Mouse (Mus musculus) cerebellum, postnatal 36 days (tissue): ENCODE results near the gene Mapkap1.
"Not testable (repeated sequence)": the region's sequence is repeated elsewhere in the genome, so short reads cannot be mapped to it uniquely, and the experiment has no call there.

Experiments
- DNase-seq, 2 experiments: peaks; one replicate each; pipeline ENCODE4 v3.0.0; 2021 to 2022; ENCODE audit warnings: mixed read lengths in 2 of 2

Mapkap1 gene

DNA sequence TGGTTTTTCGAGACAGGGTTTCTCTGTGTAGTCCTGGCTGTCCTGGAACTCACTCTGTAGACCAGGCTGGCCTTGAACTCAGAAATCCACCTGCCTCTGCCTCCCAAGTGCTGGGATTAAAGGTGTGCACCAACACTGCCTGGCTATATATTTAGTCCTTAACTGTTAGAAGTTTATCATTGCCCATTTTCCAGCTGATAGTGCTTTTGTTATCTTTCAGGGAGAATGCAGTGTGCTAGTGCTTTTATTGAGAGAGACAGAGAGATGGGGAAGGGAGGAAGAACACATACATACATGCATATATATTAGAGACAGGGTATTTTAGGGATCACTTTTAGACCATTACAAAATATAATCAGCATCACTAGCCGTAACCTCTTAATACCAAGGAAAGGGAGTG is 26.3 kb downstream of the Mapkap1 start:
- not testable (repeated sequence) for DNase-seq

DNA sequence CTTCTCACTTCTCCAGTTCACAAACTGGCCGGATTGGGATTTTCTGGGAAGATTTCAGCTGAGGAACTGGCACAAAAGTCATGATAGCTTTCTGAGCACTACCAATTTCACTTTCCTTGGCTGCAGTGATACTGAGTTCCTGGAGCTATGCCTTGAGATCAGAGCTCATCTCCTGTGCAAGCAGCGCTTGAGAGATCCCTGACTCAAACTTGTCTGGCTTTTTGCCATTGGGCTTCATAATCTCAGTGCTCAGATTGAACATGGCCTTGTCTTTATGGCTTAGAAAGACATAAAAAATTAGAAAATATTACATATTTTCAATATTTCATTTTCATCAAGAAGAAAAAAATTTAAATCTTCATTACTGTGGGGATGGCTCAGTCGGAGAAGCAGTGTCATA is 29.8 kb downstream of the Mapkap1 start:
- DNase-seq: no peak

DNA sequence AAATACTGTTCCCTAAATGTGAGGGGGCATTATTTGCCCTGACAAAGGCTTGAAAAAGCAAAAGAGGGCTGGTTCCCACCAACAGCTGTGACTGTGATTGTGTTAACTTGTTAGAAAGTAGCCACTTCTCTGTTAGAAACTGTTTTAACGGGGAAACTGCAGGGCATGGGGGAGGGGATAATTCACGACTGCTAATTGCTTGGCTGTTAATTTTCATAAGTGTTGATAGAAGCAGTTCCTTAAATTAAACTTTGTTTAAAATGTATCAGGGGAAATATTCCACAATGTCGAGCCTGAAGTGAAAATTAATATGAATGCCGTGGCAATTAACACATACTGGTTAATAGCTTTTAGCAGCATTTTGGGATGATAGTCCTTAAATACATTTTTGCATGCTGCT is 42.2 kb downstream of the Mapkap1 start:
- DNase-seq: no peak

DNA sequence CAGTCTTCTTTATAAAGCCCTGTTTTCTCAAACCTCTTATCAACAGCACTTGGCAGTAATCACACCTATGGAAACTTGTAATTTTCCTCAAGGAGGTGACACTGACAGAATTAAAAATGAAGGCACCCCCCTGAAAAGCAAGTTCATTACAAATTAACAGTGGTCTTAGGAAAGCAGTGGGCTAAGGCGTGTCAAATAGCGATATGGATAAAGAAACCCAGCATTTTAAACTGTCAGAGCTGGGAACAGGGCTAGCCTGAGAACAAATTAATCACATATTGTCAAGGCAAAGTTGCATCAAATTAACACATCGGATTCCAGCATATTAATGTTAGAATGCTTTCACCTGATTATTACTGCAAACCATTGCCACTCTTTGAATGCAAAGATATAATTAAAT is 55.9 kb downstream of the Mapkap1 start:
- no peak for DNase-seq

DNA sequence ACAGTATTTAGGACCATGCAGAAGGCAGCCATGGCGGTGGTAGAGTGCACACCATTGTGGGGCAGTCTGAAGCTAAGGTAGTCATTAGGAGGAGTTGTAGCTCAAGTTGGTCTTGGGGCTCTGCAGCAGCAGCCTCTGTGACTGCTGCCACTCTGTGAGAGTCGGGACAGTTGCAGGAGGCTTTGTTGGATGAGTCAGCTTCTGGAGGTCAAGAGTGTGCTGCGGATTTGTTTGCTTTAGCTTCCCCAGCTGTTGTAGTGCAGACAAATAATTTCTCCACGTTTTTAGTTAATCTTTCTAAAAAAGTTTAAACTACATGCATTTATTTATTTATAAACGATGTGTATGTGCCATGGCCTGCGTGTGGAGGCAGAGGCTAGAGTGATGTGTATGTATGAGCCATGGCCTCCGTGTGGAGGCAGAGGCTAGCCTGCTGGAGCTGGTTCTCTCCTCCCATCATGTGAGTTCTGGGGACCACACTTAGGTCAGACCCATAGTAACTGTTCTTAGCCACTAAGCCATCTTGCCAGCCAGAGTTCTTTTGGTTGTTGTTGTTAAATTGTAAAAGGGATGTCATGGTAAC is 62.1 kb downstream of the Mapkap1 start:
- DNase-seq: no peak

DNA sequence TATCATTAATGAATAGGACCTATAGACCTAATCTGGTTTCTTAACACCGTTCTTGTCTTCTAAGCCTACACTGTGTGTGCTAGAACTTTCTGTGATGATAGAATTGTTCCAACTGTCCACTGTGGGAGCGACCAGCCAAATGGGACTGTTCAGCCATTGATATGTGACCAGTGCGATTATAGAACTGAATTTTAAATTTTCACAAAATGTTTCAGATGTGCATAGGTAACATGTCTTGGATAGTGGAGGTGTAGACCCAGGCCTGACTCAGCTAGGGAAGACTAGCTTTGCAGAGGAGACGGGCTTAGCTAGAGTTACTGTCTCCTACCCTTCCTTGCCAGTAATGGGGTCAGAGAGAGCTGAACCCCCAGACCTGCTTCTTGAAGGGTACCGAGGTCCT is 62.8 kb downstream of the Mapkap1 start:
- DNase-seq: no peak

DNA sequence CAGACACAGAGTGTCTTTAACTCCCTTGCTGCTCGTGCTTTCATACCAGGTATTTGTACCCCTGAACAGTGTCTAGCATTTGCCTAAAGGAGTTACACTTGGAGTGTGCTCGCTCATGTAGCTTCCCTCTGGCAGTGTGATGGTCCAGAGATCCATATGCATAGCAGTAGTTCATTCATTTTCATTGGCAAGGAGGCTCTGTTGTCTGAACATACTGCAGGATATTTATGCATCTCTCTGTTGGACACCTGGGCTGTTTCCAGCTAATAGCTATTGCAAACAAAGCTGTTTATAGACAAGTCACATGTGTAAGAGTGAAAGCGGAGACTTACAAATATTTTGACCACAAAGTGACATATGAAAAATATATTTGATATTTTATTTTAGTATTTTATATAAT is 67.2 kb downstream of the Mapkap1 start:
- DNase-seq: peak; percentile 32 to 68

DNA sequence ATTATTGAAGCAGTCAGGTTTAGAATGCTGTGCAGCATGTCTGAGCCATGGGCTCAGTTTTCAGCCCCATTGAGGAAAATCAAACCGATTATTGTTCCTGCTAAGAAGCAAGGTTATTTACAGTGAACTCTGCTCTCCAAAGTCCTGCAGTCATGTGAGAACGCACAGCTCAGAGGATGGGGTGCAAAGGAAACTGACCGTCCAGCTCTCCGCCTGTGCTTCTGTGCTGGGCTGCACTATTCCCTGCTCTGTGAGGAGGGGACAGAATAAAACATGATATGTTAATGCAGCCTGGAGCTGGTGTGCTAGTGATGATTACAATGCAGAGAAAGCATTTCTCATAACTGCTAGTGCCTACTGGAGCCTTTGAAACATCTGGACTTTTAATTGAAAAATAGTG is 74.8 kb downstream of the Mapkap1 start:
- DNase-seq: no peak

DNA sequence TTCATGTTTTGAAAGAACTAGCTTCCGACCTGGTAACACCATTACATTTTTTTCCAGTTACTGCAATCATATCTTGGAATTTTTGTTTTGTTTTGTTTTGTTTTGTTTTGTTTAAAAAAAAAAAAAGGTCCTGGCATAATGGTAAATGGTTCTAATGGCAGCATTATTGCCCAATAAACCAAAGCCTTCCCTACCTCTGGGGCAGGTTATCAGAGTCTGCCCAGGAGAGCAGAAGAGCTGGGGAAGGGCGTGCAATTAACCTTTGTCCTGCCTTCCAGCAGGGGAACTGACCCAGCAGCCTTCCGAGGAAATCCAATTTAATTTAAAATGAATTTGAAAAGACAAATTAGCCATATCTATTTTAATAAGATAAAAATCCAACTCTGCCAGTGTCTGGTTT is 75.5 kb downstream of the Mapkap1 start:
- no peak for DNase-seq

DNA sequence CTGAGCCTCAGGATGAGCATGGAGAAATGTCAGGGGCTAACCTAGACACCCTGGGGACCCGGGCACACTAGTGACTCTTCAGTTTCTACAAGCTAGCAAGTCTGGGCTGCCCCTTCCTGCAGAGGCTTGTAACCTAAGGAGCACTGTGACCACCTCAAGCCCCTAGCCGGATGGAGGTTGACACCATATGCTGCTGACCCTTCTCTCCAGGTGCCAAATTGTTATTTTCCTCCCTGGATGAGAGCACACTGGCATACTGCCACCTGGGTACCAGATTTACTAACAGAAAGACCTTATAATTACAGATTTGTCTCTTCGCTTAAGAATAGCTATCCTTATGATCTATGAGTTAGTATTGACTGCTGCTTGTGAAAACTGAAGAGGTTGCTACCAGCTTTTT is 76.0 kb downstream of the Mapkap1 start:
- peak; percentile 18 to 26 for DNase-seq

DNA sequence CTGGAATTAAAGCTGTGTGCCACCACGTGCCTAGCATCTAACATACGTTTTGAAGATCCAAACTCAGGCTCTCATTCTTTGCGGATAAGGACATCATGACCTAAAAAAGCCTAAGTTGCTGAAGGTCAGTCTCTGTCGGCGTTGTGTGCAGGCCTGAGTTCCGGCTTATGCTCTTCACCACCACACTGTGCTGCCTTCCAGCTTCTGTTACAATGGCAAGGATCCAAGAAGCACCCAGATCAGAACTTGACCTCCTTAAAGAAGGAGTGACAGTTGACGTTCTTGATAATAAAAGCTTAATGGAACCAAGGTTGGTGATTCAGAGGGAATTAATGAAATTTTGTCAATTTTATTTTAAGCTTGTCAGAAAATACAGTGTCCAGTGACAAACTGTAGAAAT is 80.7 kb downstream of the Mapkap1 start:
- DNase-seq: peak; percentile 22 to 33

DNA sequence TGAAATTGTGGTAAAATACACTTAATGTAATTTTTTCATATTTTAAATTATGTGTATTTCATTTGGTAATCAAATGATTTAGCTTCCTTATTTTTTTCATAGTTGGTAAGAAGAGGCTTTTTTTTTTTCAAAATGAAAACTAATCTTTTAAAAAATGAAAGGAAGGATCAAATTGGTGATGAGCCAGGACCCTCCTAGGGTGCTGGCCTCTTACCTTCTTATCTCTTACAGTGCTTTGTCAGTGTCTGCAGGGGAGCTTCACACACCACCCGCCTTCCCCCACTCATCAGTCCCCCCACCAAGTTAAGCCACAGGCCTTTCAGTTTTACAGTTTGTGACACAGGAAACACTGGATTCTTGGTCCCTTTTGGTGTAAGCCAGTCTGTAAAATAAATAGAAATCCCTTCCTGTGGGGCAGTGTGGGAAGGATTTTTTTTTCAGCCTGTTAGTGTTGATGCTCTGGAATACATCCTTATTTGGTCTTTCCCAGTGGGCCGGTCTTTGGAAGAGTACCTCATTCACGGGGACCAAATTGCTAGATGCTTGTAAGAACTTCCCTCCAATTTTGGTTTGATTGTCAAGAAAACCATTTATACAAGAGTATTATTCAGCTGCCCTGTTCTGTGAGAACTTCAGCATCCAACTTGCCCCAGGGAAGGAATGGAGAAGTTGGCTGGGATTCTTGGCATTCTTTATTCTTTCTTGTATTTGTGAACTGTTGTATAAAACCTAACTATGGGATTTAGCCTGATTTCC is 97.6 kb downstream of the Mapkap1 start:
- no peak for DNase-seq

DNA sequence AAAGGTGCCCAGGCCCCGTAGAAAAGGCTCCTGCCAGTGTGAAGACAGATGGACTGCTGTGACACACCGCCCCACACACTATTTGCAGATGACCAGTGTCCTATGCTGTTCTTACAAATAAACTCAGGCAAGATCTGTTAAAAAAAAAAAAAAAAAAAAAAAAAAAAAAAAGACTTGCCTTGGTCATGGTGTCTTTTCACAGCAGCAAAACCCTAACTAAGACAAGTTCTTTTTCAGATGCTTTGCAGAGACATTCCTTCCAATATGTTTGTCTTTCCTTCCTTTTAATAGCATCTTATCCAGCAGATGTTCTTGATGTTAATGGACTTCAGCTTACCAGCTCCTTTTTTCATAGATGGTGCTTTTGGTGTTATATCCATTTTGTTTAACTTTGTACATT is 99.6 kb downstream of the Mapkap1 start:
- DNase-seq: not testable (repeated sequence)

DNA sequence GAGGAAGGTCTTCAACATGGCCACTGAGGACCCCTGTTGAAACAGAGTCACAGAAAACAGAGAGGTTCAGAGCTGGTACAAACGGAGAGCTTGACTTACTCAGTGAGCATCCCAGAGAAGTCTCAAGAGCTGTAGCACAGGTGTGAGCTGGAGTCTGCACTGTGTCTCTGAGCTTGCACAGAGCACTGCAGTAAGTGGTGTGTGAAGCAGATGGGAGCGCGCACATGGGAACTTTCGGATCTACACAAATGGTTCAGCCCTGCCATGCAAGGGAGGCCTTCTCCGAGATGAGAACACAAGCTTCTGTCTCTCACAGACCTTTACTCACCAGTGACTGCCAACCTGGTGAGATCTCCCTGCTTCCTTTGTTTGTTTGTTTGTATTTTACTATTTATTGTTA is 103.3 kb downstream of the Mapkap1 start:
- DNase-seq: no peak

DNA sequence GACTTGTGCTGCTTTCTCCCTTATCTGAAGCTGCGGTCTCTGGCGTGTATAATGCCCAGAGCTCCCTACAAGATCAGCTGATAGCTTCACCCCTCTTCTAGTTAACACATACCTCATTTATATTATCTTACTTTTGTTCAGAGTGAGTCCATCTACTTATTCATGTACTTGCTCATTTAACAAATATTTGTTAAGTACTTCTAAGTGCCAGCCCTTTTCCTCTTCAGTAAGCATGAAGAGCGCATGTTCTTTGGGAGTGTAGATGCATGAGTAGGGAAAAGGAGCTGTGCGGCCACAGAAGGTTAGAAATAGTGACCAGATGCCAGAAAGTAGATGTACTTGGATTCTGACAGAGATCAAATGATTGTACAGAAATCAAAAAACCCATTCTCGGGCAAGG is 108.7 kb downstream of the Mapkap1 start:
- no peak for DNase-seq

DNA sequence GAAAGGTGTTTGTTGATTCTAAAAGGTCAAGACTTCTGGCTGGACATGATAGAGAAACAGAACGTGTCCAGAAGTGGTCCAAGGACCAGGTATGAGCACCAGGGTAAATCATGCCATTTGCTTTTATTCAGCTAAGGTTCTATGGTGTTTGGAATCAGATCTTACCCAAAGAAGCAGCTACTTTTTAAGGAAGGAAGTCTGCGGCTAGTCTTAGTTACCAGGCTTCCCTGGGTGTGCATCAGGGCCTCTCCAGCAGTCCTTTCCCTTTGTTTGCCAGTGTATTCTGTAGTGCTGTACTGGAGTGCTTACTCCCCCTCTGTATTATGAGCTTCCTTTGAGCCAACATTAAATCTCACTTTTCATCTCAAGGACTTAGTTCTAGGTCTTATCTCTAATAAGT is 111.5 kb downstream of the Mapkap1 start:
- no peak for DNase-seq

DNA sequence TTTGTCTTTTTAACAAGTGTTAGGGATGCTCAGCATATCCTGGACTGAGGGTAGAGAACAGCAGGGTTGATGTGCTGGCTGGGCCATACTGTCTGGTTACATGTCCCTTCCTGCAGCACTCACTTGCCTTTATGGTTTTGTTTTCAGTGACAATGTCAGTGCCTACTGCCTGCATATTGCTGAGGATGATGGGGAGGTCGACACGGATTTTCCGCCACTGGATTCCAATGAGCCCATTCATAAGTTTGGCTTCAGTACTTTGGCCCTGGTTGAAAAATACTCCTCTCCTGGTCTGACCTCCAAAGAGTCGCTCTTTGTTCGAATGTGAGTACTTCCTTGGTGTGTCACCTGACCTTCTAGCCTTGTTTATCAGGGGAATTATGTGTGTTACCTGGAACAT is 112.0 kb downstream of the Mapkap1 start:
- no peak for DNase-seq

DNA sequence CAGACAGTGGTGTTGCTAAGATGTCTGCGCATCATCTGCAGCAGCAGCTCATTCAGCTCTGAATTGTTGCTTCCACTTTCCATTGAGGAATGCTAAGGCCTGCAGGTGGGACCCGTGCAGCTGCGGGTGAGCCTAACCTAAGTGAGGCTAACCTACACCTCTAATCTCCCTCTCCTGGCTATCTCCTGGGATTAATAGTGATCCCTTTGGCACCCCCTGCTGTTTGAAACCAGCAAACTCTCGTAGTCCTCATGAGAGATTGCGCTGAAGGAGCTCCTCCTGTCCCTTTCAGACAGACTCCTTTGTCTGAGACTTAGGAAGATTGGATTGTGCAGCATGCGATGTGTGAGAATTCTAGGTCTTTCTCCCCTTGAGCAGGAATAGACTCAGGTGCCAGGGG is 113.0 kb downstream of the Mapkap1 start:
- peak in 1 of 2 experiments; percentile 16 for DNase-seq

DNA sequence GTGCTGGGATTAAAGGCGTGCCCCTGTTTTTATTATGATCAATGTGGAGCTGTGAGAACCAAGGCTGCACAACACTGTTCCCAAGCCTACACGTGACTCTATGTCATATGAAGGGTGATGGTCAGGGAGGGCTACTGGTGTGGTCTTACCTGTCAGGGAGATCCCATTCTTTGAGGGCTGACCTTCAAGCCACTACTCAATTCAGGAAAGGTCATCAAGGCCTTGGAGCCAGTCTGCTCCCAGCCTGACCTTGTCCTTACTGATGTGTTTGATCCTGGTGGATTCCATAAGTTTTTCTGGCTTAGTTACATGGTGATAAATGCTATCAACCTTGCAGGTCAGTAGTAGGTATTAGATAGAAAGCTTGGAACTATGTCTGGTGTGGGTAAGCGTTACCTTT is 114.8 kb downstream of the Mapkap1 start:
- no peak for DNase-seq

DNA sequence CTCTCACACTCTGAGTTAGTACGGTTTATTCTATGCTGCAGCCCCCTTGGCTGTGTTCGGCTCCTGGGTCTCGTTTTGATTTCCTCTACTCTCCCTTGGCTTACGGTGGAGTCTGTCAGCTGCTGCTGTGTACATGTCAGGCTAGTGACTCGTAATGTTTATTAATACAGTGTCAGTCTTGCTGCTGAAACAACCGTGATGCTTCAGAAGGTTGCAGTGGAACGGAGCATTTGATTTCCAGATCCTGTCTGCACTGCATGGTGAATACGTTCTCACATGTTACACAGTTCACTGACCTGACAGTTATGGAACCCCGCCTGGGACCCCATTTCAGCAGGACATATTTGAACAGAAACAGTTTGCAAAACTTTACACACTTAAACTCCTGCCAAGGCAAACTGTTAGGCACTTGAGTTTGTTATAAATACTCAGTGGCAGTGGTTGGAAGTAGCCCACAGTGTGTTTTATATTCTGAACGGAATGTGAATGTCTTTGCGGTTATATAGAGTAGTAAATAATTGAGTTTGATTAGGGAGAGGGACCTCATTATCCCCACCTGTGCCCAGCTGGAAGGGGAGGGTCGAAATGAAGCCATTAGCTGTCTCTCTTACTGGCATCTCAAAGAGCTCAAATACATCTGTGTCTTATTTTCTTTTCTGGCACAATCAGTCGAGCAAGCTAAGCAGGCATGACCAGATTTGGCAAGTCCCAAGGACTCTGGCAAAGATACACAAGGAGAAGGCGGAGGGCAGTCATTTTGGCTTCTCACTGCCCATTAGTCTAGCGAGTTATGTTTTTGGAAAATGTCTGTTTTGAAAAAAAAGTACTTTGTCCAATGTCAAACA is 120.2 kb downstream of the Mapkap1 start:
- DNase-seq: peak; percentile 10 to 19

DNA sequence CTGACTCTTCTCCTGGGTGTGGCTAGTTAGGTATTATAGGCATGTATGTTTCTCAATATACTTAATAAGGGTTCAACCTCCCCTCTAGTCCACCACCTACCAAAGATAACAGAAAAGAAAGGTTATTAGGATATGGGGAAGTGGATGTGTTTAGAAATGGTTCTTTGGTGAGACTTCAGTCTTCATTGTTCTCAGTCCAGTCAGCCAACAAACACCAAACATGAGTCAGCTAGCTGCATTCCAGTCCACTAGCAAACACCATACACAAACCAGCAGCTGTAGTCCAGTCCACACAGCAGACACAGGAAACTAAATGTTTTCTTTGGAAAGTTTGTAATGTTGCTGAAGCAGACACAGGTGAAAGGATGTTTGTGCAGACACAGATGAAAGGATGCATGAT is 121.9 kb downstream of the Mapkap1 start:
- DNase-seq: no peak

DNA sequence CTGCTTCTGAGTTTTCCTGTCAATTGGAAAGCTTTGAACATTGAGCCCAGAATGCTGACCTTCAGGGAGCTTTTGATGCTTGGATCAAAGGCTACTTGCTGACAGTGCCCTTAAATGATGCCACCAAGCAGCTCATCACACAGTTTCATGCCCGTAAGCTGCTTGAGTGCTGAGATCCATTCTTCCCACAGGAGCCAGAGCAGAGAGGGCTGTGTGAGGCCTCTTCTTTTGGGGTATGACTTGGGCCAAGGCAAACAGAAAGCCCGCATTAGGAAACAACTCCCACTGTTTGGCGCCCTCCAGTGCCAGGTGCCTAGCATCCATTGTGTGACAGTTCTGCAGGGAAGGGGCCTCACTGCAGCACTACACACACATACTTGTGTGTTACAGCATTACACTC is 123.5 kb downstream of the Mapkap1 start:
- peak; percentile 29 to 44 for DNase-seq

DNA sequence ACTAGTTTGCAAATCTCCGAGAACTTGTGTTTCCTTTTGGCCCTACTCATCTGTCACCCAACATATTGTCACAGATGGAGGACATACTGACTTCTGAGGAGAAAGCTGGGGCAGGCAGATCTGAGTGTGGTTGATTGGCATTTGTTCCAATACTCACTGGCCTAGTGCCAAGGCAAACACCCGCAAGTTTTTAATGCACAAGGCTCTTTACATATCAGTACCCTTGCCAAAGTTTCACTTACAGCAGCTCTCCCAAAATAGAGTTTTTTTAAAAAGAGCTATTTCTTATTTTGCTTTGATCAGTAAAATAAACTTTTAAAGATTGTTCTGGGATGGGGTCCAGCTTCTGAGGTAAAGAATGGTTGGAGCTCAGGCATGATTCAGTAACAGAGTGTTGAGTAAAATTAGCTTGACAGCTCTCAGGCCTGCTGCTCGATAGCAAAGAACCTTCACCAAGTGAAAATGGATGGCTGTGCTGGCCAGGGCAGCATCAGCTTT is 125.3 kb downstream of the Mapkap1 start:
- DNase-seq: no peak

DNA sequence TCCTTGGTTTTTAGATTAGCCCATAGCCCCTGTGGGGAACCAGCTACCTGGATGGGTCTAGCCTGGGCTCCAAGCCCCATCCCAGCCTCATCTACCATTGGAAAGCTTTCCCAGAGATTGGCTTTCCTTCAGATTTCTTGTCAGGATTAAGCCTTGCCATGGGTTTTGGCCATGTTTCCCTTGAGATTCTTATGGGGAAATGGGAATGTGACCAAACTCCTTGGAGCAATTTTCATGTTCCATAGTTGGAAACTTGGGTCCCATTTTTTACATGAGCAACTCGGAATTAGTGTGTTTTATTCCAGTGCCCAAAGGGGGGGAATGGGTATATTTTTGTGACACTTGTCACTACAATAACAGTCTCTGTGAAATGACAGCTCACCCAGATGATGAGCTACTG is 125.8 kb downstream of the Mapkap1 start:
- DNase-seq: no peak
